Mouse (Mus musculus): Measurements from ENCODE around the gene Fkbp2.
A peak's percentile ranks its signal among the peaks of the same experiment; 100 is the strongest.

Fkbp2 gene

DNA sequence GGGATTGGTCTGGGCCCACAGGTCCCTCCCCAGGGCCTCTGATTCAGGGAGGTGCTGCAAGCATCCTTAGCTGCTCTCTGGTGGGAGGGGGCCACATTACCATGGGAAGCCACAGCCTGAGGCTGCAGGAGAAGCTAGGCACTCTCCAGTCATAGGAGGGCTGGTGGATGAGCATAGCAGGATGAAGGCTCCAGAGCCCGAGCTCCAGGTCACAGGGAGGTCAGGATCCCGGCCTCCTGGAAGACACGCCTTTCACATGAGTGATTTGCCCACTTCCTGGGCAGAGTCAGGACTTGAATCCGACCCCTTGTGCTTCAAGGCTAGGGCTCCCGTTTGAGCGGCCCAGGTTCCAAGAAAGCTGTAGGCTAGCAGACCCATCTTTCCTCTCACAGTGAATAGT is 8.7 kb downstream of the Fkbp2 start:
- DNase-seq (ENCODE audit: low spot score in 2 of 2) = no peak

DNA sequence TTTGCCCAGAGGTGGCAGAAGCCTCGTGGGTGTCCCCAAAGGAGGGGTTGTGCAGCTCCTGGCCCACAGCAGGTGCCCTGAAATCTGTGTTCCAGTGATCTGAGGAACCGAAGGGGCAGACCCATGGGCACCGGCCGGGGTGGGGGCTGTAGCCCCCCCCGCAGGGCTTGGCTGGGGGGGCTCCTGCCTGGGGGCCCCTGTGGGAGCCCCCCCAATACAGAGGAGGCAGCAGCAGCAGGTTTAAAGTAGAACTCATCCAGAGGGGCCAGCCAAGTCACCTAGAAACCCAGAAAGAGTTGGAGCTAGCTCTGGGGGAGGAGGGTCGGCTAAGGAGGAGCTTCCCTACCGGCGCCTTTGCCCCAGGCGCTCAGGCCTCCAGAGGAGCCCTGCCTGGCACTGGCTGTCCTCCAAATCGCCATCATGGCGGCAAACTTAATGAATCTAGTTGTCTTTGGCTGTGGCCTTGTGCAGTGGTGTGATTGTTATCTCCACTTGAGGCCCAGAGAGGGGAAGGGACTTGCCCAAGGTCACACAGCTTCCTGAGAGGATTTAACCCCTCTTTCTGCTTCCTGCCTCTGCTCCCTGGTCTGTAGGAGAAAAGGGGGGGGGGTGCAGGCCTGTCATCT is 9.7 kb downstream of the Fkbp2 start:
- no peak for DNase-seq (ENCODE audit: low spot score in 2 of 2)

DNA sequence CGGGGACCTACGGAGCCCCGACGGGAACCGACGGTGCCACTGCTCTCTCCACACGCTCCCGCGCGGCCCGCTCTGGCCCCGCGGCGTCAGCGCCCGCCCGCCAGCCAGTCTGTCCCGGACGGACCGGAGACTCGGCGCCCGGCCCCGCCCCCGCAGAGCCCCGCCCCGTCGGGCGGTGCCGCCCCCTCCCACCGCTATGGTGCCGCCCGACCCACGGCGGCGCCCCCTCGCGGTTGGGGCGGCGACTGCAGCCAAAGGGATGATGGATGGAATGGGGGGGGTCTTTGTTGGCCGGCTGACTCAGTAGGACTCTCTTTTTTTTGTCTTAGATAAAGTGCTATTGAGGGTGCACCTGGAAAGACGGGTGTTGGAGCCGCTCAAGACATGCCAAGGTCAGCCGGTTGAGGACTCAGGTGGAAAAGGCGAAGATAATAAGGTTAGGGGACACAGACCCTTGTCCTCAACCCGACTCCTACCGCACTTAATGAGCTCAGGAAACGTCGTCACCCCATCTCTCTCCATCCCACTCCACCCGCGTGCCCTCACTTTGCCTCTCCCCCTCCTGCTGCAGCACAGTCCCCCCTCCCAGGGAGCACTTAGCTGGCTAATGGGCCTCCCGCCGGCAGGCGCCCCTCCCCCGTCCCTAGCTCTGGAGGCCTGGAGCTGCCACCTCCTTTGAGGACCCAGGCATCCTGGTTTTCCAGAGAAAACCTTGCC is 10.5 kb downstream of the Fkbp2 start:
- peak; percentile 64 to 75 for DNase-seq (ENCODE audit: low spot score in 2 of 2)

DNA sequence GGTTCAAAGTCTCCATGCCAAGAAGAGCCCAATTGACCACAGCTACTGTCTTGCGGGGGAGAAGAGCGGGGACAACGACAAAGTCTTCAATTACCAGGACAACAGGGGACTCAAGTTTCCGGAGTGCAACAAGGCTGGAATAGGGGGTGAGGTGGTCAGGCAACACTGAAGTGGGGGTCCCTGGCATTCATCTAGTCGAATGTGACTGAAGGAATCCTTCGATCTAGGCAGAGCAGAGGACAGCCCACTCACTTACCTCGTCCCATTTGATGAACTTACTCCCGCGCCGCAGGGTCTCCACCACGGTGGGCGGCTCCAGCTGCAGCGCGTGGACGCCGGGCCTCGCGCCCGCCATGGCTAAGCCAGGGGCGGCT is 11.0 kb downstream of the Fkbp2 start:
- DNase-seq (ENCODE audit: low spot score in 2 of 2) = peak in 1 of 2 experiments; percentile 29

DNA sequence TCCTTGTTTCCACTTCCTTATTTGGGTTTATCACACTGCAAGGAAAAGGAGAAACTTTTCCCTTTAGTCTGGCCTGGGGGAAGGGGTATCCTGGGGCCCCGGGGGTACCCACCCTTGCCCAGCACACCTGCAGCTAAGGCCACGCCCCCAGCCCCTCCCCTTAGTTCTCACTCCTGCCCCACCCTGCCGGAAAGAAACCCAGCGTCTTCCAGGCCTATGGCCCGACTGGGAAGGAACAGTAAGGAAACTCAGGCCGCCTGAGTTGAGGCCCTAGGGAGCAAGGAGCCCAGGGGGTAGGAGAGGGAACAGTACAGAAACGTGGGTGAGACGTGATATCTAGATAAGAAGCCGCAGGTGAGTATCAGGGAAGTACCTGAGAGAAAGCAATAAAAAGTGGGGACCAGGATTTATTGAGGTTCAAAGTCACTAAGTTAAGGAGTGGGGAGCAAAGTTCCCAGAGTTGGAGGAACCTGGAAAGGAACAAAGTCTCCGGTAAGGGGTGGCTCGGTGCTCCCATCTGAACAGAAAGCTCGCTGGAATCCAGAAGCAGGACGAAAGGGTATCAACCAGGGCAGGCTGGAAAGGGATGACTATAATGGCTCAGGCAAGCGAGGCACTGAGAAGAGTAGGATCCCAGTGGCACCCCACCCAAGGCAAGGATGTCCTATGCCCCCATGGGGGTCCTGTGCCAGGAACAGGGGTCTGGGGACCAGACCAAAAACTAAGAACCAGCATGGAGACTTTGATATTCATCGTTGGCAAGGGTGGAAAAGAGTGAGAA is 11.6 kb downstream of the Fkbp2 start:
- peak in 1 of 2 experiments; percentile 67 for DNase-seq (ENCODE audit: low spot score in 2 of 2)

DNA sequence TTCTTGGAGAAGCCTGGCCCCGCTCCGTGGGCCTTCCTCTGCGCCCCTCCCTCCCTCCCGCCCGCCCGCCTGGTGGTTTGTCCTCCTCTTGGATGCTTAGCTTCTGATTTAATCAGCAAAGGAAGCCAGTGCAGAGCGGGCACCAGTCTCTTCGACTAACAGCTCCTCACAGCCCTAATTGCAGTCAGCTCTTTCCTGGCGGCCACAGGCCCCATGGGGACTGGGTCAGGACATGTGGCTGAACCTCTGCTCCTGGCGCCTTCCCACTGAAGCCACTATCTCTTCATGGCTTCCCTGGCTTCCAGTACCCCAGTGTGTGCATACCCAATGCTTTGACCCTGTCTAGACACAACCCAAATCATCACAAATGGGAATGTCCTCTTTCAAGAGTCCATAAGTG is 23.8 kb downstream of the Fkbp2 start:
- no peak for DNase-seq (ENCODE audit: low spot score in 2 of 2)

DNA sequence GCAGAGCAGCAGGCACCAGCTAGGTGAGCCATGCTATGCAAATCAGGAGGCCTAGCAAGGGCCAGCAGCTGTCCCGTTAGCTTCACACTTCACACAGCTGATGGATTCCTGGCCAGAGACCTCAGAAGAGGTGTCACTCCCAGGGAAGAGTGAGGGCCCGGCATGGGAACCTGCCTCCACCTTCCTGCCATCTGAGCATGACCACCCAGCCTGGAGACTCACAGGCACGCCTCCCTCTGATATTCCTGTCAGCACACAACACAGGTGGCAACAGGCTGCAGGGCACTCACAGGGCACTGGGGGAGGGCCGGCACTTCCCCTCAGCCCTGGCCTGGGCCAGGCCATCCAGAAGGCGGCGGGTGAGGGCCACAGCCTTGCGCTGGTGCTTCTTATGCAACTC is 24.9 kb downstream of the Fkbp2 start:
- no peak for DNase-seq (ENCODE audit: low spot score in 2 of 2)

DNA sequence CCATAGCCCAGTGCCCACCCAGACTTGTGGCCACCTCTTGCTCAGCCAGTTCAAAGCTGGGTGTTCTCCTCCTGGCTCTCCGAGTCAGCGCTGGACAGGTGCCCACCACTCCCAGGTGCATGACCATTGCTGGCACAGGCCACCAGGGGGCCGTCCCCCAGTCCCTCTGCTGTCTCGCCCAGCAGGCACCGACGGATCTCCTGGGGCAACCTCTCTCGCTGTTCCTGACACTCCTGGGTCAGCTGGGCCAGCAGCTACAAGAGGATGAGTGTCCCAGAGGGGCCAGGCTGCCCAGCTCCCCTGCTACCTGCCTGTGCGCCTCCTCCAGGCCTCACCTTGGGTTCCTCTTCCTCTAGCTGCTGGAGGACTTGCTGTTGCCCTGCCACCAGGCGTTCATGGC is 26.3 kb downstream of the Fkbp2 start:
- DNase-seq (ENCODE audit: low spot score in 2 of 2) = peak in 1 of 2 experiments; percentile 57

DNA sequence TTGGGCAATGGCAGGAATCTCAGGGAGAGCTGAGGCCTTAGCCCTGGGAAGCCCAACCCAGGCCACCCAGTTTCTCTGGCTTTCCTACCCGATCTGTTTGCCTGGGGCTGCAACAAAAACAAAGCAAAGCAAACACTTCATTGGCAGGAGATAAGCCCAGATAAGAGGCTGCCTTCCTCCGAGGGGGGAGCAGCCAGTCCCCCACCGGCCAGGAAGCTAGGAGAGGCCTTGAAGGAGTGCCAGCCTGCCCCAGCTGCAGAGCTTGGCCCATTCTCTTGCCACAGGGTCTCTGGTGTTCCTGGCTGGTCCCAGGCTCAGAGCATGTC is 27.6 kb downstream of the Fkbp2 start:
- DNase-seq (ENCODE audit: low spot score in 2 of 2) = peak; percentile 61 to 76

DNA sequence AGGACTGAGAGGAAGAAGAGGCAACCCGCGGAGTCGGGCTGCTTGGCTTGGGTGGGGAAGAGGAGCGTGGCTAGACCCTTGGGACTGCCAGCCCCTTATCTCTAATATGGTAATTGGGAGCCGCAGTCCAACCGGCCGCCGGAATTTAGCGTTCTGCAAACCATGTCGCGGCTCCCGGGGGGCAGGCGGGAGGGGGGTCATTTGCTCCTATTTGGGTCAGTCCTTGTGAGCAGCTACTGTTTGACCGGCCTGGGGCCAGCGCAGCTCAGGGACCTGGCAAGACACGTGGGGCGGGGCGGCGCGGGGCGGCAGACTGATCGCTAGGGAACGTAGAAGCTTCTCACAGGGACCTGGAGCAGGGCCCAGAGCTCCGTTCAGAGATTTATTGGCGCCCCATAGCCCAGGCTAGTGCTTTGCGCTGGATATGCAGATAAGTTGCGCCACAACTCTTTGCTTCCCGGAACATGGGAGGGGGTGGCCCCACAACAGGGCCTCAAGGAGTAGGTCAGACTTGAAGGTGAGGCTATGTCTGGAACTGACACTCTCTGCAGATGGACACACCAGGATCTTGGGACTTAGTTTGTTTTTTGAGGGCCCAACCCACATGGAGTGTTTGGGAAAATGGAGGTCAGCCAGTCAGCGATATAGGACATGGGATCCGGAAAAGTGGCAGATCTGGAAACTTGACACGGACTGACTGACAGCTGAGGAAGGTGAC is 28.1 kb downstream of the Fkbp2 start:
- peak; percentile 75 to 87 for DNase-seq (ENCODE audit: low spot score in 2 of 2)

DNA sequence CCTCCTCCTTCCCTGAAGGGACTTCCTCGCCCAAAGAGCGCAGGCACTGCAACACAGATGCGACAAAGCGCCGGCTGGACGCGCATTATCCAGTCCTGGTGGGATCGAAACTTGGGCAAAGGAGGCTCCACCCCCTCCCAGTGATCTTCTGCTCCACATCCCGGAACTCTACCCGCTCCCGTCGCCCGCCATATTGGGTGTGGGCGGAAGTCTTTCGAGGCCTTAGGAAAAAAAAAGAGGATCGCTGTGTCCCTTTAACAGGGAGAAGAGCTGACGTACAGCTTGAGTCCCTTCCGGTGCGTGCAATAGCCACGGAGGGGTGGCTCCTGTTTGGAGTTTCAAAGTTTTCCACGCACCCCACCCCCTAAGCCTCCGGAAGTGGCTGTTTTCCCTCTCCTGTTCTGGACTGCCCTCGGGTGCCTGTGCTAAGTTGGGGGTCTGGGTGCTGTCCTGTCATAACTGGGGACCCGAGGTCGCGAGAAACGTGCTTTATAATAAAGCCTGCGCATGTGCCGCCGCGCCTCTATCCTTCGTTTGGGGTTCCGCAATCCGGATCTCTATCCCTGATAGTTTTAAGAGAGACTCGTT is 28.8 kb downstream of the Fkbp2 start:
- DNase-seq (ENCODE audit: low spot score in 2 of 2) = peak; percentile 93 to 97

DNA sequence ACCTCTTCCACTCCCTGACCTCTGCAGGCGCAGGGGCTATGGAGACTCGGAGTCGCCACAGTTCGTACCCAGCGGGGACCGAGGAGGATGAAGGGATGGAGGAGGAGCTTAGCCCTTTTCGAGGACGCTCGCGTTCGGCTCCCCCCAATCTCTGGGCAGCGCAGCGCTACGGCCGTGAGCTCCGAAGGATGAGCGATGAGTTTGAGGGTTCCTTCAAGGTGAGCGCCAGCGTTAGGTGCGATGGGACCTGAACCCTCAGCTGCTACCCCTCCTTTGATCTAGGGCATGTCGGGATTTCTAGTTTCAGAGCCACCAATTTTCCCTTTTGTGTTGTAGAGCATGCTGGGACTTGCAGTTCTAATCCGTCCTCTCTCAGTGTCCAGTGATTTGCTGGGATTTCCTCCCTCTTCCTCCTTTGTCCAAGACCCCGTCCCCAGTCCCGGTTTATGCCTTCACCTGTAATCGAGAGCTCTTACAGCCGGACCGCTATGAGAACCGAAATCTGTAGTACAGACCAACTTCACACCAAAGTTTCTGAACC is 29.6 kb downstream of the Fkbp2 start:
- DNase-seq (ENCODE audit: low spot score in 2 of 2) = peak in 1 of 2 experiments; percentile 48

DNA sequence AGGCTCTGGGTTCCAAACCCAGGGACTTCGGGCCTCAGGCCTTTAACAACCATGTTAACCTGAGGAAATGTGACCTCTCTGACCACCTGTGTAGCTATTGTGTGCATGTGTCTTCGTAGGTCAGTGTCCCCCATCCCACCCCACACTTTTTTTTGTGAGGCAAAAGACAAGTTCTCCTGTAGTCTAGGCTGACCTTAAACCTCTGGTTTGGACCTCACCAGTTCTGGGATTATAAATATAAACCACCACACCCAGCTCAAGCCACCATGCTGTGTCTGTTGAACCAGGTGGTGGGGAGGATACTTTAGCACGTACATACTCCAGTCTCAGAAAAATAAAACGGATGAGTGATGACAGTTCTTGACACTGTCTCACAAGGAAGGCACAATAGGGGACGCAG is 30.4 kb downstream of the Fkbp2 start:
- DNase-seq (ENCODE audit: low spot score in 2 of 2) = no peak

DNA sequence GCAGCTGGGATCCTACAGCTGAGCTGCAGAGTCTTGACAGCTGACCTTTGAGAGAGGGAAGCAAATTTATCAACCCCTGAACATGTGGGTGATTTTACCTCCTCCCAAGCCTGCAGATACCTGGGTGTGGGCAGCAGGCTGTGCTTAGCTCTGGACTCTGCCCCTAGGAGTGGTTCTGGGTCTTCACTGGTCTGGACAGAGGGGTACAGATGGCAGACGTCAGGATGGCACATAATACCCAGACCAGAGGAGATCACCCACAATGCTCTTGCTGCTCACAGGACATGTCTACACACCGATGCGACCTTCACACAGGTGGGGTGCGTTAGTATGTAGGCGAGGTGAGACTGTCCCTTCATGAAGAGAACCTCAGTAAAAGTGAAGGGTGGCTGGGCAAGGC is 30.8 kb downstream of the Fkbp2 start:
- DNase-seq (ENCODE audit: low spot score in 2 of 2) = no peak

DNA sequence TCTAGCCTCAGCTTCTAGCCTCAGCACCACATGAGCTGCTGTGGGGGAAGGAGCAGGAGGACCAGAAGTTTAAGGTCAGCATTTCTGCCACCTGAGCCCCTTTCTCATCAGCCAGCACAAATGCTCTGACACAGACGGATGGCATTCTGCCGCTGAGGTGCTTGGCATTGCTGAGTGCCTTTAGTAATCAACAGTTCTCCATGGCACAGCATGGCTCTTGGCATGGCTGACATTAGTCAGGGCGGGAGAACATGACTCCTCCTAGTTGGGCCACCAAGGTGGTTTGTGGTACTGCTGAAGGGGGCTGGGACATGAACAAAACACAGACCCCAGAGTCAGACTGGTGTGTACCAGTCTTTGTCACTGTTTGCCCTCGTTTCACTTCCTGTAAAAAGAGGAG is 32.1 kb downstream of the Fkbp2 start:
- no peak for DNase-seq (ENCODE audit: low spot score in 2 of 2)

DNA sequence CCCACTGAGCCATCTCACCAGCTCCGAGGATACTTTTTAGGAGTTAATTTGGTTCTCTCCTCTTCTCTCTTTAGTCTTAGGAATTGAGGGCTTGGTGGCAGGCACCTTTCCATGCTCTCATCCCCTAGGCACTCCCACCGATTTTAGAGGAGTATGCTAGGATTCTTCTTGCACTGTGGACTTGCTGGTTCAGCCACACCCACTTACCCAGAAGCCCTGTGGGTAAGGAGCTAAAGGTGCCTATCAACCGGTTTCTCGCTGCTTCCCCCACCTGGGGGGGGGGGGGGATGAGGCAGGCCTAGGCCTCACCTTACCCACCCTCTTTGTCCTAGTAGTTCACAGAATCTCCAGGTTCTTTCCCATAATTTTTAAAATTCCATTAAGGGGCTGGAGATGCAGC is 32.6 kb downstream of the Fkbp2 start:
- no peak for DNase-seq (ENCODE audit: low spot score in 2 of 2)

DNA sequence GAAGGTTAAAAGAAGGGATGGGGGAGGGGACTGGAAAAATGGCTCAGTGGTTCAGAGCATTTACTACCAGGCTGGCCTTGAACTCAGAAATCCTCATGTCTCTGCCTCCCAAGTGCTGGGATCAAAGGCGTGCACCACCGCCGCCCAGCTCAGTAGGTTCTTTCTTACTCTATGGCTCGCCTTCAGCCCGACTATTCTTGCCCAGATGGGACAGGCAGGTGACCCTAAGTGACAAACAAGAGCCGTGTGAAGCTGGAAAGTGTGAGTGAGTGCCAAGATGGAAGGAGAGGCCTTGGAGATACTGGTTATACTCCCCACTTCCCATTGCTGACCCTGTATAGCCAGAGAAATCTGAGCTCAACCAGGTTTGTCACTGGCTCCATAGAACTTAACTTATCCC is 36.6 kb downstream of the Fkbp2 start:
- no peak for DNase-seq (ENCODE audit: low spot score in 2 of 2)

DNA sequence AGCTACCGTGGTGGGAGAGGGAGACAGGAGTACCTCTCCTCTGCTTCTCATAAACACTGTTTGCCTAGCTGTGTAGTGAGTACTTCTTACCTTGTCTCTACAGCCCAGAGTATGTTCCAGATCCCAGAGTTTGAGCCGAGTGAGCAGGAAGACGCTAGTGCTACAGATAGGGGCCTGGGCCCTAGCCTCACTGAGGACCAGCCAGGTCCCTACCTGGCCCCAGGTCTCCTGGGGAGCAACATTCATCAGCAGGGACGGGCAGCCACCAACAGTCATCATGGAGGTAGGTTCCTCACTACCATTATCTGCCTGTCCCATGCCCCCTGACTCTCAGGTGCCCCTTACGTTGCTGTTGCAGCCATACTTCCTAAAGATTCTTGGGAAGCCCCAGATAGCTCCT is 37.5 kb downstream of the Fkbp2 start:
- no peak for DNase-seq (ENCODE audit: low spot score in 2 of 2)

DNA sequence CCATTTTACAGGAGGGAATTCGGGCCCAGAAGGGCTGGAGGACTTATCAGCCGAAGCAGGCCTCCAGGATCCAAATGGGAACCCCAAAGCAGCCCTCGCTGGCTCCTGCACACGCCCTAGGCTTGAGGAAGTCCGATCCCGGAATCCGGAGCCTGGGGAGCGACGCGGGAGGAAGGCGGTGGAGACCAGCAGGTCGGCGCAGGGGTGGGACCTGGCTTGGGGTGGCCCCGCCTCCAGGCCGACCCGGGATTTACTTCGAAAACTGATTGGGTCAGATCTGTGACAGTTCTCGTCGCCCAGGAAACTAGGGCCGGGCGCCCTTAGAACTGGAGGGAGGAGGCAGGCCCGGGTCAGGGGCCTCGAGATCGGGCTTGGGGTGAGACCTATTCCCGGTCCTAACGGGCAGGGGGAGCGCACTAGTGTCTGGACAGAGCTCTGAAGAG is 38.0 kb downstream of the Fkbp2 start, which contains the start of gene Gpr137:
Gpr137 (minus strand) TSS at position 232 of the 443 bp plus-strand sequence.
- peak; percentile 92 to 97 for DNase-seq (ENCODE audit: low spot score in 2 of 2)

DNA sequence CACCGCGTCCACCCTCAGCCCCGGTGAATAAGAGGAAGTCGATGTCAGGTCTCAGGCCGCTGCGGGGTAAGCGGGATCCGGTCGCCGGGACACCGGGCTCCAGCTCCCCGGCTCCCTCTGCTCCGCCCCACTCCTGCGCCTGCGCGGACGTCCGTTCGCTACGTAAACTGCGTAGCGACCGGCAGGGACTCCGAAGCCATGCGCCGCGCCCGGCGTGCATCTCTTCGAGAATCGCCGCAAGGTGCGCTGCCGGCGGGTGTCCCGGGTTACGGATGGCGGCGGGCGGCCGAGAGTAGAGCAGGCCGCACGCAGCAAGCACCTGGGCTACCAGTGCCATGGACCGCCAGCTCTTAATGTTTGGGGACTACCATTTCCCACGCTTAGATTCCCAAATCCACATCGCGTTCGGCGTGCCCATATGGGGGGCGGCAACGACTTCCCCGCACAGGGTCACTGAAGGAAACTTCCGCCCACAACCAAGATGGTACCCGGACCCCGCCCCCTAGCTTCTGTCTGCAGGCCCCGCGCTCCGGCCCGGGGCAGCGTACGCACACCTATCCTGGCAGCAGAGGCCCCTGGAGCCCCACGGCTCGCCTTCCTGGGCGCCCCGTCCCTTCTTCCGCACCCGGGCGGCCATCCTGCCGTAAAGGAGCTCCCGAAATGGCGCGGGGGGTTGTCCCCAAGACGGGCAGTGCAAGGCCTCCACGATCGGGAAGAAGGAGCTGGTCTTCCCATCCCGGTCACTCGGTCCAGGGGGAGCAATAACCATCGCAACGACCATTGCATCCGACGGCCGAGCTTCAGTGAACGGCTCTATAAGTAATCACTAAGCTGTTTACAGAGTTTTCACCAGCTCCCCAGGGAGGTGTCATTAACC is 38.7 kb downstream of the Fkbp2 start, which contains the start of gene Bad:
Bad (plus strand) TSS at position 490 of the 877 bp plus-strand sequence.
- peak; percentile 92 to 94 for DNase-seq (ENCODE audit: low spot score in 2 of 2)
